Mouse (Mus musculus) kidney, embryonic 14.5 days (tissue): ENCODE measurements around the gene Galnt2. TPM values are rescaled to one million over a fixed set of nuclear protein-coding genes. Genes with fewer than 3 reads are reported as not detected.

ENCODE experiments used
- ATAC-seq: fragments of 200-750 bp; cut with Nextera tagmentation; 2 replicates; pipeline ENCODE4 v1.8.0; 2017; ENCODE audit warnings: moderate number of reproducible peaks, mild to moderate bottlenecking, moderate TSS enrichment, moderate library complexity; ENCODE audit not compliant: low FRiP score, low TSS enrichment
- H3K27ac ChIP-seq: fragments of 300-500 bp; sonication (generic); 2 replicates; pipeline ENCODE4 v1.5.1; 2014; ENCODE audit warnings: low read depth, mild to moderate bottlenecking, low read length, moderate library complexity, mixed read lengths
- H3K27me3 ChIP-seq: fragments of 300-500 bp; sonication (generic); 2 replicates; pipeline ENCODE4 v1.6.1; 2014; ENCODE audit warnings: mild to moderate bottlenecking, low read length; ENCODE audit not compliant: control insufficient read depth, insufficient read depth
- H3K36me3 ChIP-seq: fragments of 300-500 bp; sonication (generic); 2 replicates; pipeline ENCODE4 v1.6.1; 2014; ENCODE audit warnings: low read length, mixed read lengths; ENCODE audit not compliant: control insufficient read depth, insufficient read depth
- H3K4me1 ChIP-seq: fragments of 300-500 bp; sonication (generic); 2 replicates; pipeline ENCODE4 v1.6.1; 2014; ENCODE audit warnings: low read length, mixed read lengths; ENCODE audit not compliant: control insufficient read depth, insufficient read depth
- H3K4me2 ChIP-seq: fragments of 300-500 bp; sonication (generic); replicated peaks from 2 replicates; pipeline ENCODE4 v1.6.1; 2014; ENCODE audit warnings: low read depth, mild to moderate bottlenecking, low read length
- H3K4me3 ChIP-seq: fragments of 300-500 bp; sonication (generic); 2 replicates; pipeline ENCODE4 v1.5.1; 2014; ENCODE audit warnings: mild to moderate bottlenecking, low read length
- H3K9ac ChIP-seq: fragments of 300-500 bp; sonication (generic); 2 replicates; pipeline ENCODE4 v1.6.1; 2014; ENCODE audit warnings: low read depth, mild to moderate bottlenecking, low read length, moderate library complexity
- H3K9me3 ChIP-seq: fragments of 300-500 bp; sonication (generic); 2 replicates; pipeline ENCODE4 v1.6.1; 2016; ENCODE audit warnings: low read length; ENCODE audit not compliant: control insufficient read depth
- WGBS: fragments of 180-500 bp; shearing (Covaris S2); extraction: QIAGEN DNeasy Blood & Tissue Kit; methylation state at CpG from one replicate; pipeline ENCODE4 v1.1.7; 2014; 5-methylcytosine and 5-hydroxymethylcytosine counted together
- polyA plus RNA-seq: library from polyadenylated mRNA; unstranded; fragments of >200 nt; fragmentation: Nextera tagmentation; extraction: Ambion mirVana; gene quantifications from 2 replicates; pipeline ENCODE4 v1.2.1, GENCODE M21; 2014

The Galnt2 gene
- polyA plus RNA-seq, 1 experiment from 2014 or later: 57.7 TPM

- H3K9me3 ChIP-seq: no peaks in the 10 kb centered on the region
- no peak overlapping the region for H3K9ac ChIP-seq
- H3K4me3 ChIP-seq: no peak overlapping the region
- H3K4me1 ChIP-seq: peaks cover 15% of the 10 kb centered on the region; the same call in 1 of the 2 replicates
- ATAC-seq: no peak
- whole genome bisulfite sequencing: 51% methylated on average over 10 of the region's 10 CpGs
- H3K27ac ChIP-seq: no peak overlapping the region
- no peak overlapping the region for H3K4me2 ChIP-seq
- H3K36me3 ChIP-seq: no peaks in the 10 kb centered on the region
- no peaks in the 10 kb centered on the region for H3K27me3 ChIP-seq
These were observed 63.7 kb downstream of the Galnt2 start for GRCm38 (mm10) chr8:124294900-124295299.

GRCm38 (mm10) chr8:124295357-124295756 is 64.2 kb downstream of the Galnt2 start:
- WGBS: 60% methylated on average over 6 of the region's 6 CpGs
- Histone ChIP-seq H3K4me2 (no peak overlapping the region), H3K4me1 (peaks cover 15% of the 10 kb centered on the region; the same call in 1 of the 2 replicates), H3K27me3 (no peaks in the 10 kb centered on the region), H3K36me3 (no peaks in the 10 kb centered on the region), H3K9ac (no peak overlapping the region), H3K4me3 (no peak overlapping the region), H3K9me3 (no peaks in the 10 kb centered on the region), H3K27ac (no peak overlapping the region)
- no peak for ATAC-seq

GRCm38 (mm10) chr8:124301512-124301911 is 70.3 kb downstream of the Galnt2 start:
- 89% methylated on average over 4 of the region's 4 CpGs for WGBS
- no peak overlapping the region for H3K27ac ChIP-seq
- no peaks in the 10 kb centered on the region for H3K27me3 ChIP-seq
- H3K36me3 ChIP-seq: peaks cover 8% of the 10 kb centered on the region
- no peak overlapping the region for H3K4me3 ChIP-seq
- no peak for ATAC-seq
- H3K9me3 ChIP-seq: no peaks in the 10 kb centered on the region
- peaks cover 5% of the 10 kb centered on the region; the same call in 1 of the 2 replicates for H3K4me1 ChIP-seq
- no peak overlapping the region for H3K9ac ChIP-seq
- H3K4me2 ChIP-seq: no peak overlapping the region

- Histone ChIP-seq H3K4me3 (no peak overlapping the region), H3K36me3 (peaks cover 8% of the 10 kb centered on the region), H3K4me1 (peaks cover 5% of the 10 kb centered on the region; the same call in 1 of the 2 replicates), H3K9me3 (no peaks in the 10 kb centered on the region), H3K4me2 (no peak overlapping the region), H3K27me3 (no peaks in the 10 kb centered on the region), H3K9ac (no peak overlapping the region), H3K27ac (no peak overlapping the region)
- ATAC-seq: no peak
- WGBS: 74% methylated on average over 7 of the region's 7 CpGs
These were observed 70.9 kb downstream of the Galnt2 start for GRCm38 (mm10) chr8:124301935-124302555.

- WGBS: 64% methylated on average over 15 of the region's 15 CpGs
- no peak overlapping the region for H3K4me2 ChIP-seq
- H3K27ac ChIP-seq: no peak overlapping the region
- peaks cover 8% of the 10 kb centered on the region for H3K36me3 ChIP-seq
- H3K9me3 ChIP-seq: no peaks in the 10 kb centered on the region
- H3K4me3 ChIP-seq: no peak overlapping the region
- no peak for ATAC-seq
- peaks cover 5% of the 10 kb centered on the region; the same call in 1 of the 2 replicates for H3K4me1 ChIP-seq
- H3K27me3 ChIP-seq: no peaks in the 10 kb centered on the region
- H3K9ac ChIP-seq: no peak overlapping the region
These were observed 72.2 kb downstream of the Galnt2 start for GRCm38 (mm10) chr8:124303211-124303902.

- Histone ChIP-seq H3K4me1 (peaks cover 5% of the 10 kb centered on the region; the same call in 1 of the 2 replicates), H3K27me3 (no peaks in the 10 kb centered on the region), H3K27ac (no peak overlapping the region), H3K4me2 (no peak overlapping the region), H3K36me3 (peaks cover 8% of the 10 kb centered on the region), H3K9me3 (no peaks in the 10 kb centered on the region), H3K4me3 (no peak overlapping the region), H3K9ac (no peak overlapping the region)
- WGBS: 61% methylated on average over 4 of the region's 4 CpGs
- no peak for ATAC-seq
These were observed 73.0 kb downstream of the Galnt2 start for GRCm38 (mm10) chr8:124304141-124304540.

- Histone ChIP-seq H3K27ac (no peak overlapping the region), H3K4me1 (peaks cover 5% of the 10 kb centered on the region; the same call in 1 of the 2 replicates), H3K4me3 (no peak overlapping the region), H3K27me3 (no peaks in the 10 kb centered on the region), H3K36me3 (peaks cover 14% of the 10 kb centered on the region), H3K9ac (no peak overlapping the region), H3K4me2 (no peak overlapping the region), H3K9me3 (no peaks in the 10 kb centered on the region)
- WGBS: 48% methylated on average over 7 of the region's 7 CpGs
- no peak for ATAC-seq
These were observed 75.4 kb downstream of the Galnt2 start for GRCm38 (mm10) chr8:124306574-124306973.

- H3K9me3 ChIP-seq: no peaks in the 10 kb centered on the region
- WGBS: 85% methylated on average over 10 of the region's 10 CpGs
- no peak overlapping the region for H3K27ac ChIP-seq
- H3K9ac ChIP-seq: no peak overlapping the region
- H3K4me3 ChIP-seq: no peak overlapping the region
- H3K4me2 ChIP-seq: no peak overlapping the region
- H3K27me3 ChIP-seq: no peaks in the 10 kb centered on the region
- ATAC-seq: no peak
- H3K4me1 ChIP-seq: peaks cover 3% of the 10 kb centered on the region; the same call in 1 of the 2 replicates
- peaks cover 14% of the 10 kb centered on the region for H3K36me3 ChIP-seq
These were observed 76.5 kb downstream of the Galnt2 start for GRCm38 (mm10) chr8:124307700-124308099.

GRCm38 (mm10) chr8:124310509-124310908 is 79.3 kb downstream of the Galnt2 start:
- 83% methylated on average over 13 of the region's 13 CpGs for WGBS
- Histone ChIP-seq H3K27me3 (no peaks in the 10 kb centered on the region), H3K9ac (no peak overlapping the region), H3K4me3 (no peak overlapping the region), H3K4me1 (peaks cover 5% of the 10 kb centered on the region), H3K27ac (no peak overlapping the region), H3K9me3 (no peaks in the 10 kb centered on the region), H3K36me3 (peaks cover 12% of the 10 kb centered on the region), H3K4me2 (no peak overlapping the region)
- ATAC-seq: no peak
